Mouse (Mus musculus): ENCODE data around the gene Slc45a2.

DNA sequence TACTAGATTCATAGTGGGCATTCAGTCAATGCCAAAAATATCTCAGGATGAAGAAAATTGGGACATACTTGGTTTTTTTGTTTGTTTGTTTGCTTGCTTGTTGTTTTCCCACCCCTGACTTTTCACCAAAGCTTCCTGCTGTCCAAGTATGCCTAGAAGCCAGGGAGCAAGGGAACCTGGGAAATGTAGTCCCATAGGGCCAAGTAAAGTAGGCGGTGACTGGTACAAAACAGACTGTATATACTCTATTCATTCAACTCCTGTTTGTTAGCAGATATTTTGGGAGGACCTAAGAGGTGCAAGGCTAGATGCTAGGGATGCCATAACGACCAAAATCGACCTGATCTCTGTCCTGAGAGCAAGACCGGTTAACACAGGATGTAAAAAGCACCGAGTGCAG lies 689 bp upstream of the Slc45a2 start:
- no peak for TF ChIP-seq CTCF (IDR thresholded peaks at IDR 0.05; ENCODE audit: low read depth, low read length)
- no peak for TF ChIP-seq POLR2A (IDR thresholded peaks at IDR 0.05; ENCODE audit: extremely low read depth, insufficient read depth, low read length)
